Mouse (Mus musculus) mammary gland, adult 2 months (tissue): Measurements from ENCODE around the gene 1700001O22Rik. TPM values are rescaled to one million over a fixed set of nuclear protein-coding genes. Genes with fewer than 3 reads are reported as not detected.

Source experiments
- polyA plus RNA-seq: library from polyadenylated mRNA; depleted of rRNA; stranded (reverse); fragments of >200 nt; gene quantifications from 2 replicates; pipeline ENCODE4 v1.2.3, GENCODE M21; 2012; ENCODE audit warnings: low replicate concordance; rRNA removed

The 1700001O22Rik gene
- polyA plus RNA-seq: 1.4 and 3.2 TPM in 2 replicates

DNA sequence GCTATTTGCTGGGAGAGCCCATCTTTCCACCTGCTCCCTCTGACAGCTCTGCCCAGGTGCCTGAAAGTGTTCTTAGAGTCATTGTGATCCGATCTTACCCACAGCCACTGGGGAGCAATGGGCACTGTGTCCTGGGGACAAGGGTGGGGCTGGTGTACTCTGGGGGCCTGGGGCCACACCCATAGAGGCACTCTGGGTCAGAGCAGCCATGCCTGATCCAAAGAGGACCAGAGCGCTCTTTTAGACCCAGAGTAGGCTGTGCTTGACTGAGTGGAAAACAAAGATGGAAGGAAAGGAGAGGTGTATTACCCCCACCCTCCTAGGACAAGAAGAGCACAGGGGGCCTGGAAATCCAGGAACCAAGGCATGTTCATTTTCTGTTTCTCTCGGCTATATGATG, at the start of gene 1700001O22Rik:
Gene 1700001O22Rik, minus strand, starts transcription at position 58 of the 400 bp plus-strand sequence.

DNA sequence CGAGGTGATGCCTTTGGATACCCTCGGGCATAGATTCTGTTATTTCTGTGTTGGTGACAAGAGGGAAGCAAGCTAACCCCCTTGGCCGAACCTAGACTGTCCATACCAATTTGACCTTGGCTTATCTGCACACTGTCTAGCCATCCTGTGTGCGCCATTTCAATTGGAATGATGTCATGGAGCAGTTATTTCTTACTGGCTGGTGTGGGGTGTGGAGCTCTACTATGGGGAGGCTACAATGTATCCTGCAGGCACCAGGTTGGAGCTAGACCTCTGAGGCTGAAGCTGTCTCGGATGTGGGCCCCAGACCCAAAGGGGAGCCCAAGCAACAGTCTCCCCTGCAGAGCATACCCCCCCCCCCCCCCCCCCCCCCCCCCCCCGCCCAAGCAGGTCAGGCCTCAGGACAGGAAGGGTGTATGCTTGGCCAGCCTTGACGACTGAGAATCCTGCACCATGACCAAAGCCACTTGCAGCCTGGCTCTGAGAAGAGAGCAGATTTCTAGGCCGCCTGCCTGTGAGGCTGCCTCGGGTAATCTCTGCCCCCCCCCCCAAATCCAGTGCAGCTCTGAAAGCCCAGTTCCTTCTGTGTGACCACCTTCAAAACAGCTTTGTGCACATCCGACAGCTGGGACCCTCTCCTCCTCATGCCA, 31.0 kb upstream of the 1700001O22Rik start, which contains the start of gene Prrx2:
Gene Prrx2, plus strand, starts transcription at position 600 of the 650 bp plus-strand sequence.

DNA sequence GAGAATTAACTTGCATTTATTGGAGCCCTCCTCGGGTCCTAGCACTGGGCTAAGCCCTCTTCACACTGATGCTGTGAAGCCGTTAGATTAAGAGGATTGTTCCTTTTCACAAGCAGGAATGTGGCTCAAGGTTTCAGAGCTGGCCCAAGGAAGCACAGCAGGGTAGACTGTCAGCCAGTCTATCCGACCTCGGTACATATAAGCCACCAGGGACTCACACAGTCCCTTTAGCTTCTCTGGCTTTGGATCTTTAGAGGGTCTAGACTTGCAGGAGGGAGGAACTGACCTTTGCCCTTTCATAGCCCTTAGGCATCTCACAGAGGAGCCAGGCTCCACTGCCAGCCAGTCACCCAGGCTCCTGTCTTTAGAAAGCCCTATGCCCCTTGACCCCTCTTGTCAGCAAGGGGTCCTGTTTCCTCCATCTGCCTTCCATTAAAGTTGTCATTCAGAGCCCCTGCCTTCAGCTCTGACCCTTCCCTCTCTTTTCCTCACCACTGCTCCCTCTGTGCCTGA, 26.9 kb upstream of the 1700001O22Rik start, which contains the start of gene Asb6:
Gene Asb6, minus strand, starts transcription at position 51 of the 513 bp plus-strand sequence.

DNA sequence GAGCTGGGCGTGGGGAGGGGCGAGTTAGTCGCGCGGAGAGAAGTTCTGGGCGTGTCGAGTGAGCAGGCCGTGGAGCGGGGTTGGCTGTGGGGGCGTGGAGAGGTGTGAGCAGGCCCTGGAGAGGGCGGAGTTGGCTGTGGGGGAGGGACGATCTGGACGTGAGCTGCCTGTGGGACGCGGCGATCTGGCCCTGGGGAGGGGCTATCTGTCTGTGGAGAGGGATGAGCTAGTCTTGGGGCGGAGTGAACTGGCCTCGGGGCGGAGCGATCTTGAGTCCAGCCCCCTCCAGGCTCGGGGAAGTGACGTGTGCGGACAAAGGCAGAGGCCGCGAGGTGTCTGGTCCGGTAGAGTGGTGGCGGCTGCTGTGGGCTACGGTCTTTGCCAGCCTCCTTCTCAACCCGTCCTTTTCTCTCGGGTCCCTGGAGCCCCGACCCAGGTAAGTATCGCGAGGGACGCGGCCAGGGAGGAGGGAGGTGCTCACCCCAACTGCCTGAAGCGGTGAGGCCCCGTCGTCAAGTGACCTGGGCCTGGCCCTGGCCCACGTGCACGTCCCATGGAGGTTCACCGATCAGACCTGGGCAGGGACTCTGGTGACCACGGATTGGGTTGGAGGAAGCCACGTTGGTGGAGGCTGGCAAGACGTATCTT, 4.3 kb upstream of the 1700001O22Rik start, which contains the start of gene Ntmt1:
Gene Ntmt1, plus strand, starts transcription at position 179 of the 648 bp plus-strand sequence.

Other genes starting within 250 kb of the 1700001O22Rik start
- 1.2 and 1.6 TPM in 2 replicates for gene Cstad, start 208.6 kb downstream of the 1700001O22Rik start, polyA plus RNA-seq
- gene Ntmt1, start 4.2 kb upstream of the 1700001O22Rik start, polyA plus RNA-seq: 28.6 and 37.2 TPM in 2 replicates
- gene Asb6, start 26.7 kb upstream of the 1700001O22Rik start, polyA plus RNA-seq: 32.2 and 65.8 TPM in 2 replicates
- gene Prrx2, start 31.3 kb upstream of the 1700001O22Rik start, polyA plus RNA-seq: 31.2 and 44.3 TPM in 2 replicates
- gene Ptges, start 126.2 kb upstream of the 1700001O22Rik start, polyA plus RNA-seq: 120 and 129 TPM in 2 replicates
- gene Tor1b, start 149.3 kb upstream of the 1700001O22Rik start, polyA plus RNA-seq: 26.8 and 33.4 TPM in 2 replicates
- gene Tor1a, start 164.3 kb upstream of the 1700001O22Rik start, polyA plus RNA-seq: 37.6 and 46.1 TPM in 2 replicates
- 15.3 and 26.7 TPM in 2 replicates for gene BC005624, start 178.5 kb upstream of the 1700001O22Rik start, polyA plus RNA-seq
- gene Usp20, start 178.6 kb upstream of the 1700001O22Rik start, polyA plus RNA-seq: 19.3 and 21.0 TPM in 2 replicates